Mouse (Mus musculus): ENCODE data around the gene Prpf18. TPM values are rescaled to one million over a fixed set of nuclear protein-coding genes. Genes with fewer than 3 reads are reported as not detected.

Gene Prpf18
- polyA plus RNA-seq, 1 experiment, result 7.2 TPM

- no peak for DNase-seq (ENCODE audit: low read depth in 1 of 2, low spot score in 2 of 2)
- H3K27me3 ChIP-seq (ENCODE audit: control insufficient read depth, insufficient read depth, low read length), result no peaks in the 10 kb centered on the region
- TF ChIP-seq POLR2A (IDR thresholded peaks at IDR 0.05; ENCODE audit: low read depth, low read length), result no peak
- no peak for TF ChIP-seq CTCF (IDR thresholded peaks at IDR 0.05; ENCODE audit: extremely low read depth, insufficient read depth, insufficient read length, insufficient replicate concordance)
- WGBS, result 85% methylated on average over 4 of the region's 4 CpGs
- peaks cover 2% of the 10 kb centered on the region; the same call in 1 of the 2 replicates for H3K4me1 ChIP-seq (ENCODE audit: control insufficient read depth, insufficient read depth, insufficient read length)
- no peak overlapping the region for H3K27ac ChIP-seq (ENCODE audit: insufficient read depth, low read length)
- H3K4me3 ChIP-seq (ENCODE audit: extremely low read depth, insufficient read depth, insufficient read length), result no peak overlapping the region
- H3K36me3 ChIP-seq (ENCODE audit: control insufficient read depth, insufficient read depth, low read length), result peaks cover 14% of the 10 kb centered on the region
Measured at GRCm38 (mm10) chr2:4648094-4648493, 3.8 kb downstream of the Prpf18 start.

- 94% methylated on average over 4 of the region's 4 CpGs for WGBS
- no peak for TF ChIP-seq POLR2A (IDR thresholded peaks at IDR 0.05; ENCODE audit: low read depth, low read length)
- TF ChIP-seq CTCF (IDR thresholded peaks at IDR 0.05; ENCODE audit: extremely low read depth, insufficient read depth, insufficient read length, insufficient replicate concordance), result no peak
- Histone ChIP-seq H3K27ac (ENCODE audit: insufficient read depth, low read length) (no peak overlapping the region), H3K4me1 (ENCODE audit: control insufficient read depth, insufficient read depth, insufficient read length) (no peaks in the 10 kb centered on the region), H3K4me3 (ENCODE audit: extremely low read depth, insufficient read depth, insufficient read length) (no peak overlapping the region), H3K36me3 (ENCODE audit: control insufficient read depth, insufficient read depth, low read length) (peaks cover 20% of the 10 kb centered on the region), H3K27me3 (ENCODE audit: control insufficient read depth, insufficient read depth, low read length) (no peaks in the 10 kb centered on the region)
- DNase-seq (ENCODE audit: low read depth in 1 of 2, low spot score in 2 of 2), result no peak
Measured at GRCm38 (mm10) chr2:4645066-4645465, 6.8 kb downstream of the Prpf18 start.

- no peak for TF ChIP-seq POLR2A (IDR thresholded peaks at IDR 0.05; ENCODE audit: low read depth, low read length)
- no peak for TF ChIP-seq CTCF (IDR thresholded peaks at IDR 0.05; ENCODE audit: extremely low read depth, insufficient read depth, insufficient read length, insufficient replicate concordance)
- WGBS, result 84% methylated on average over 3 of the region's 3 CpGs
- H3K27me3 ChIP-seq (ENCODE audit: control insufficient read depth, insufficient read depth, low read length), result no peaks in the 10 kb centered on the region
- peaks cover 44% of the 10 kb centered on the region for H3K36me3 ChIP-seq (ENCODE audit: control insufficient read depth, insufficient read depth, low read length)
- H3K4me3 ChIP-seq (ENCODE audit: extremely low read depth, insufficient read depth, insufficient read length), result no peak overlapping the region
- no peaks in the 10 kb centered on the region for H3K4me1 ChIP-seq (ENCODE audit: control insufficient read depth, insufficient read depth, insufficient read length)
- H3K27ac ChIP-seq (ENCODE audit: insufficient read depth, low read length), result no peak overlapping the region
- DNase-seq (ENCODE audit: low read depth in 1 of 2, low spot score in 2 of 2), result no peak
Measured at GRCm38 (mm10) chr2:4638189-4638588, 13.7 kb downstream of the Prpf18 start.

- 93% methylated on average over 7 of the region's 7 CpGs for WGBS
- Histone ChIP-seq H3K27me3 (ENCODE audit: control insufficient read depth, insufficient read depth, low read length) (no peaks in the 10 kb centered on the region), H3K36me3 (ENCODE audit: control insufficient read depth, insufficient read depth, low read length) (peaks cover 45% of the 10 kb centered on the region), H3K27ac (ENCODE audit: insufficient read depth, low read length) (no peak overlapping the region), H3K4me3 (ENCODE audit: extremely low read depth, insufficient read depth, insufficient read length) (no peak overlapping the region), H3K4me1 (ENCODE audit: control insufficient read depth, insufficient read depth, insufficient read length) (no peaks in the 10 kb centered on the region)
- TF ChIP-seq POLR2A (IDR thresholded peaks at IDR 0.05; ENCODE audit: low read depth, low read length) (no peak), CTCF (IDR thresholded peaks at IDR 0.05; ENCODE audit: extremely low read depth, insufficient read depth, insufficient read length, insufficient replicate concordance) (no peak)
- DNase-seq (ENCODE audit: low read depth in 1 of 2, low spot score in 2 of 2), result no peak
Measured at GRCm38 (mm10) chr2:4636656-4637055, 15.3 kb downstream of the Prpf18 start.

GRCm38 (mm10) chr2:4635804-4636203 is 16.1 kb downstream of the Prpf18 start:
- H3K27me3 ChIP-seq (ENCODE audit: control insufficient read depth, insufficient read depth, low read length), result no peaks in the 10 kb centered on the region
- peaks cover 48% of the 10 kb centered on the region for H3K36me3 ChIP-seq (ENCODE audit: control insufficient read depth, insufficient read depth, low read length)
- H3K4me3 ChIP-seq (ENCODE audit: extremely low read depth, insufficient read depth, insufficient read length), result no peak overlapping the region
- TF ChIP-seq POLR2A (IDR thresholded peaks at IDR 0.05; ENCODE audit: low read depth, low read length), result no peak
- TF ChIP-seq CTCF (IDR thresholded peaks at IDR 0.05; ENCODE audit: extremely low read depth, insufficient read depth, insufficient read length, insufficient replicate concordance), result no peak
- DNase-seq (ENCODE audit: low read depth in 1 of 2, low spot score in 2 of 2), result no peak
- 93% methylated on average over 8 of the region's 8 CpGs for whole genome bisulfite sequencing
- no peaks in the 10 kb centered on the region for H3K4me1 ChIP-seq (ENCODE audit: control insufficient read depth, insufficient read depth, insufficient read length)
- no peak overlapping the region for H3K27ac ChIP-seq (ENCODE audit: insufficient read depth, low read length)

GRCm38 (mm10) chr2:4630197-4630835 is 21.6 kb downstream of the Prpf18 start:
- no peak for DNase-seq (ENCODE audit: low read depth in 1 of 2, low spot score in 2 of 2)
- TF ChIP-seq CTCF (IDR thresholded peaks at IDR 0.05; ENCODE audit: extremely low read depth, insufficient read depth, insufficient read length, insufficient replicate concordance), result no peak
- TF ChIP-seq POLR2A (IDR thresholded peaks at IDR 0.05; ENCODE audit: low read depth, low read length), result no peak
- Histone ChIP-seq H3K36me3 (ENCODE audit: control insufficient read depth, insufficient read depth, low read length) (peaks cover 27% of the 10 kb centered on the region), H3K27me3 (ENCODE audit: control insufficient read depth, insufficient read depth, low read length) (no peaks in the 10 kb centered on the region), H3K27ac (ENCODE audit: insufficient read depth, low read length) (no peak overlapping the region), H3K4me3 (ENCODE audit: extremely low read depth, insufficient read depth, insufficient read length) (no peak overlapping the region), H3K4me1 (ENCODE audit: control insufficient read depth, insufficient read depth, insufficient read length) (no peaks in the 10 kb centered on the region)
- 96% methylated on average over 10 of the region's 10 CpGs for WGBS

GRCm38 (mm10) chr2:4629470-4629869 is 22.4 kb downstream of the Prpf18 start:
- TF ChIP-seq CTCF (IDR thresholded peaks at IDR 0.05; ENCODE audit: extremely low read depth, insufficient read depth, insufficient read length, insufficient replicate concordance) (no peak), POLR2A (IDR thresholded peaks at IDR 0.05; ENCODE audit: low read depth, low read length) (no peak)
- no peaks in the 10 kb centered on the region for H3K27me3 ChIP-seq (ENCODE audit: control insufficient read depth, insufficient read depth, low read length)
- 89% methylated on average over 11 of the region's 11 CpGs for WGBS
- H3K27ac ChIP-seq (ENCODE audit: insufficient read depth, low read length), result no peak overlapping the region
- DNase-seq (ENCODE audit: low read depth in 1 of 2, low spot score in 2 of 2), result no peak
- no peak overlapping the region for H3K4me3 ChIP-seq (ENCODE audit: extremely low read depth, insufficient read depth, insufficient read length)
- H3K36me3 ChIP-seq (ENCODE audit: control insufficient read depth, insufficient read depth, low read length), result peaks cover 20% of the 10 kb centered on the region
- no peaks in the 10 kb centered on the region for H3K4me1 ChIP-seq (ENCODE audit: control insufficient read depth, insufficient read depth, insufficient read length)
